Mouse (Mus musculus) MEL (cell line): ENCODE results near the gene Iqcj. TPM values are rescaled to one million over a fixed set of nuclear protein-coding genes. Genes with fewer than 3 reads are reported as not detected.

Experiments
- DNase-seq: peaks from one replicate; pipeline ENCODE4 v3.0.0; 2011; ENCODE audit warnings: low read depth, low spot score
- H3K27ac ChIP-seq: 2 replicates; pipeline ENCODE4 v1.5.1; 2012; ENCODE audit warnings: low read depth, mild to moderate bottlenecking, control low read depth, low read length, moderate library complexity; ENCODE audit not compliant: control insufficient read depth
- H3K27me3 ChIP-seq, 2 experiments: fragments of 150-350 bp in 1 of 2; sonication (generic) in 1 of 2; 2 replicates each; pipeline ENCODE4 v1.6.1; 2012; ENCODE audit warnings: low read length in 2 of 2, mild to moderate bottlenecking in 2 of 2, improper control_type of control experiment in 1 of 2, moderate library complexity in 1 of 2; ENCODE audit not compliant: insufficient read depth in 2 of 2, control insufficient read depth in 1 of 2
- H3K36me3 ChIP-seq, 2 experiments: 2 replicates each; pipeline ENCODE4 v1.6.1; 2012 to 2014; ENCODE audit warnings: low read length in 2 of 2, improper control_type of control experiment in 1 of 2, inconsistent platforms in 1 of 2, mild to moderate bottlenecking in 1 of 2; ENCODE audit not compliant: insufficient read depth in 2 of 2, control insufficient read depth in 1 of 2
- H3K4me1 ChIP-seq, 2 experiments: fragments of 150-350 bp in 1 of 2; sonication (generic) in 1 of 2; 2 replicates each; pipeline ENCODE4 v1.6.1; 2012; ENCODE audit warnings: low read length in 2 of 2, improper control_type of control experiment in 1 of 2, mild to moderate bottlenecking in 1 of 2; ENCODE audit not compliant: insufficient read depth in 2 of 2, control insufficient read depth in 1 of 2
- H3K4me3 ChIP-seq, 2 experiments: fragments of 150-350 bp in 1 of 2; sonication (generic) in 1 of 2; 2 replicates each; pipeline ENCODE4 v1.5.1; 2012; ENCODE audit warnings: low read depth in 2 of 2, low read length in 2 of 2, mild to moderate bottlenecking in 2 of 2, moderate library complexity in 2 of 2, control low read depth in 1 of 2, improper control_type of control experiment in 1 of 2; ENCODE audit not compliant: control insufficient read depth in 1 of 2, insufficient read depth in 1 of 2
- H3K79me2 ChIP-seq: 2 replicates; pipeline ENCODE4 v1.6.1; 2012; ENCODE audit warnings: mild to moderate bottlenecking, low read length, moderate library complexity; ENCODE audit not compliant: control insufficient read depth, poor library complexity, insufficient read depth
- H3K9ac ChIP-seq: 2 replicates; pipeline ENCODE4 v1.6.1; 2012; ENCODE audit warnings: low read depth, mild to moderate bottlenecking, control low read depth, low read length, moderate library complexity; ENCODE audit not compliant: control insufficient read depth, poor library complexity, severe bottlenecking
- H3K9me3 ChIP-seq: fragments of 150-350 bp; sonication (generic); replicated peaks from 2 replicates; pipeline ENCODE4 v1.6.1; 2012; ENCODE audit warnings: mild to moderate bottlenecking, low read length, improper control_type of control experiment, moderate library complexity; ENCODE audit not compliant: insufficient read depth
- BHLHE40 ChIP-seq: IDR thresholded peaks from 2 replicates; pipeline ENCODE4 v1.6.1; 2012; ENCODE audit warnings: low read depth, mild to moderate bottlenecking, inconsistent platforms, low read length, improper control_type of control experiment, borderline replicate concordance
- CHD1 ChIP-seq: IDR thresholded peaks from 2 replicates; pipeline ENCODE4 v1.6.1; 2012; ENCODE audit warnings: low read depth, mild to moderate bottlenecking, inconsistent platforms, low read length, improper control_type of control experiment
- CHD2 ChIP-seq: IDR thresholded peaks from 2 replicates; pipeline ENCODE4 v1.6.1; 2011; ENCODE audit warnings: low read length, improper control_type of control experiment
- CTCF ChIP-seq, 3 experiments: IDR thresholded peaks in 2 of 3; conservative IDR thresholded peaks in 1 of 3; 2 replicates each; pipeline ENCODE4 v1.5.1; 2011 to 2012; ENCODE audit warnings: low read length in 3 of 3, low read depth in 2 of 3, mild to moderate bottlenecking in 2 of 3, improper control_type of control experiment in 1 of 3, inconsistent platforms in 1 of 3, mixed read lengths in 1 of 3, moderate library complexity in 1 of 3; ENCODE audit not compliant: control insufficient read depth in 1 of 3, insufficient read depth in 1 of 3, poor library complexity in 1 of 3, severe bottlenecking in 1 of 3
- E2F4 ChIP-seq: IDR thresholded peaks from 2 replicates; pipeline ENCODE4 v1.6.1; 2011; ENCODE audit warnings: low read depth, low read length, improper control_type of control experiment, borderline replicate concordance
- ELF1 ChIP-seq: IDR thresholded peaks from 2 replicates; pipeline ENCODE4 v1.6.1; 2014; ENCODE audit warnings: low read depth, mild to moderate bottlenecking, inconsistent platforms, low read length, improper control_type of control experiment, moderate library complexity
- EP300 ChIP-seq, 2 experiments: IDR thresholded peaks; 2 replicates each; pipeline ENCODE4 v1.6.1; 2011; ENCODE audit warnings: improper control_type of control experiment in 2 of 2, low read length in 2 of 2, low read depth in 1 of 2, mild to moderate bottlenecking in 1 of 2
- GABPA ChIP-seq: IDR thresholded peaks from 2 replicates; pipeline ENCODE4 v1.6.1; 2012; ENCODE audit warnings: low read depth, mild to moderate bottlenecking, inconsistent platforms, low read length, improper control_type of control experiment, moderate library complexity
- GATA1 ChIP-seq: IDR thresholded peaks from 2 replicates; pipeline ENCODE4 v1.6.1; 2011; ENCODE audit warnings: low read depth, low read length, improper control_type of control experiment
- HCFC1 ChIP-seq: IDR thresholded peaks from 2 replicates; pipeline ENCODE4 v1.6.1; 2012; ENCODE audit warnings: low read depth, mild to moderate bottlenecking, inconsistent platforms, low read length, improper control_type of control experiment, moderate library complexity
- KAT2A ChIP-seq: conservative IDR thresholded peaks from 2 replicates; pipeline ENCODE4 v1.6.1; 2012; ENCODE audit warnings: low read depth, low read length, improper control_type of control experiment, inconsistent platforms
- MEF2A ChIP-seq: IDR thresholded peaks from 2 replicates; pipeline ENCODE4 v1.6.1; 2014; ENCODE audit warnings: low read depth, mild to moderate bottlenecking, inconsistent platforms, low read length, improper control_type of control experiment; ENCODE audit not compliant: poor library complexity, insufficient replicate concordance, severe bottlenecking; ENCODE audit errors: extremely low read depth
- MYB ChIP-seq: IDR thresholded peaks from 2 replicates; pipeline ENCODE4 v1.6.1; 2011; ENCODE audit warnings: mild to moderate bottlenecking, low read depth, low read length, improper control_type of control experiment
- NELFE ChIP-seq: IDR thresholded peaks from 2 replicates; pipeline ENCODE4 v1.6.1; 2011; ENCODE audit warnings: low read depth, low read length, improper control_type of control experiment
- POLR2A ChIP-seq, 2 experiments: IDR thresholded peaks; 2 replicates each; pipeline ENCODE4 v1.6.1; 2011 to 2012; ENCODE audit warnings: low read length in 2 of 2, mild to moderate bottlenecking in 2 of 2, control low read depth in 1 of 2, improper control_type of control experiment in 1 of 2, low read depth in 1 of 2, moderate library complexity in 1 of 2; ENCODE audit not compliant: control insufficient read depth in 1 of 2, insufficient read depth in 1 of 2, poor library complexity in 1 of 2
- POLR2AphosphoS2 ChIP-seq: IDR thresholded peaks from 2 replicates; pipeline ENCODE4 v1.6.1; 2011; ENCODE audit warnings: low read length, improper control_type of control experiment
- RCOR1 ChIP-seq: IDR thresholded peaks from 2 replicates; pipeline ENCODE4 v1.6.1; 2012; ENCODE audit warnings: low read depth, mild to moderate bottlenecking, inconsistent platforms, low read length, improper control_type of control experiment
- SIN3A ChIP-seq: IDR thresholded peaks from 2 replicates; pipeline ENCODE4 v1.6.1; 2012; ENCODE audit warnings: low read length, improper control_type of control experiment, inconsistent platforms
- SMC3 ChIP-seq: IDR thresholded peaks from 2 replicates; pipeline ENCODE4 v1.6.1; 2011; ENCODE audit warnings: low read depth, low read length, improper control_type of control experiment
- TBP ChIP-seq: IDR thresholded peaks from 2 replicates; pipeline ENCODE4 v1.8.0; 2011; ENCODE audit warnings: low read depth, low read length, improper control_type of control experiment
- TCF12 ChIP-seq: IDR thresholded peaks from 2 replicates; pipeline ENCODE4 v1.6.1; 2014; ENCODE audit warnings: low read depth, mild to moderate bottlenecking, inconsistent platforms, low read length, improper control_type of control experiment, moderate library complexity
- UBTF ChIP-seq: IDR thresholded peaks from 2 replicates; pipeline ENCODE4 v1.6.1; 2012; ENCODE audit warnings: low read depth, mild to moderate bottlenecking, inconsistent platforms, low read length, improper control_type of control experiment, moderate library complexity, borderline replicate concordance; ENCODE audit not compliant: insufficient read depth
- ZC3H11A ChIP-seq: IDR thresholded peaks from 2 replicates; pipeline ENCODE4 v1.6.1; 2012; ENCODE audit warnings: low read depth, mild to moderate bottlenecking, inconsistent platforms, low read length, improper control_type of control experiment
- ZKSCAN1 ChIP-seq: IDR thresholded peaks from 2 replicates; pipeline ENCODE4 v1.6.1; 2012; ENCODE audit warnings: low read depth, mild to moderate bottlenecking, inconsistent platforms, low read length, improper control_type of control experiment, moderate library complexity
- ZMIZ1 ChIP-seq: IDR thresholded peaks from 2 replicates; pipeline ENCODE4 v1.6.1; 2012; ENCODE audit warnings: low read depth, mild to moderate bottlenecking, inconsistent platforms, low read length, improper control_type of control experiment, moderate library complexity
- ZNF384 ChIP-seq: IDR thresholded peaks from 2 replicates; pipeline ENCODE4 v1.6.1; 2012; ENCODE audit warnings: low read depth, mild to moderate bottlenecking, inconsistent platforms, low read length, improper control_type of control experiment
- polyA plus RNA-seq, 2 experiments: library from polyadenylated mRNA; stranded (reverse) in 1 of 2; unstranded in 1 of 2; fragments of >175 nt in 1 of 2; fragments of >200 nt in 1 of 2; gene quantifications; 2 replicates each; pipeline versions ENCODE4 v1.2.1 to v1.2.4; 2012; ENCODE audit warnings: low replicate concordance in 2 of 2, low read depth in 1 of 2; ENCODE audit not compliant: insufficient read length in 2 of 2, insufficient read depth in 1 of 2, missing spikeins in 1 of 2
- total RNA-seq: library from RNA; depleted of rRNA; stranded (reverse); fragments of 300-350 nt; gene quantifications from 2 replicates; pipeline ENCODE4 v1.2.3, GENCODE M21; 2012

The Iqcj gene
- total and polyA plus RNA-seq, 3 experiments: not detected

GRCm38 (mm10) chr3:68015786-68016185 lies 123.8 kb downstream of the Iqcj start:
- no peaks in the 10 kb centered on the region for H3K4me1 ChIP-seq
- H3K36me3 ChIP-seq: no peaks in the 10 kb centered on the region
- TF ChIP-seq ZMIZ1 (no peak), TBP (no peak), RCOR1 (no peak), ZNF384 (no peak), E2F4 (no peak), UBTF (no peak), ZC3H11A (no peak), CHD1 (no peak), HCFC1 (no peak)
- no peaks in the 10 kb centered on the region for H3K79me2 ChIP-seq
- H3K27ac ChIP-seq: no peak overlapping the region
- no peaks in the 10 kb centered on the region for H3K9me3 ChIP-seq
- no peak for DNase-seq
- H3K9ac ChIP-seq: no peak overlapping the region
- H3K27me3 ChIP-seq: no peaks in the 10 kb centered on the region
- no peak overlapping the region for H3K4me3 ChIP-seq

GRCm38 (mm10) chr3:68019401-68019800 lies 127.4 kb downstream of the Iqcj start:
- H3K27me3 ChIP-seq: no peaks in the 10 kb centered on the region
- no peak overlapping the region for H3K4me3 ChIP-seq
- no peaks in the 10 kb centered on the region for H3K9me3 ChIP-seq
- no peaks in the 10 kb centered on the region for H3K4me1 ChIP-seq
- no peaks in the 10 kb centered on the region for H3K36me3 ChIP-seq
- H3K9ac ChIP-seq: no peak overlapping the region
- H3K27ac ChIP-seq: no peak overlapping the region
- no peak for DNase-seq
- TF ChIP-seq MEF2A (no peak), POLR2A (IDR thresholded peaks at IDR 0.05; ENCODE audit: control insufficient read depth in 1 of 2, insufficient read depth in 1 of 2, low read depth in 1 of 2, low read length in 2 of 2, poor library complexity in 1 of 2) (no peak)
- H3K79me2 ChIP-seq: no peaks in the 10 kb centered on the region

GRCm38 (mm10) chr3:68036097-68036496 lies 144.1 kb downstream of the Iqcj start:
- no peaks in the 10 kb centered on the region for H3K27me3 ChIP-seq
- no peaks in the 10 kb centered on the region for H3K36me3 ChIP-seq
- TF ChIP-seq EP300 (IDR thresholded peaks at IDR 0.05; ENCODE audit: low read depth in 1 of 2, low read length in 2 of 2) (no peak), POLR2AphosphoS2 (no peak), CTCF (IDR thresholded peaks at IDR 0.05 in 2 of 3, conservative IDR thresholded peaks at IDR 0.05 in 1 of 3; ENCODE audit: control insufficient read depth in 1 of 3, insufficient read depth in 1 of 3, low read depth in 2 of 3, low read length in 3 of 3, poor library complexity in 1 of 3, severe bottlenecking in 1 of 3) (no peak), GATA1 (no peak), HCFC1 (no peak), ZC3H11A (no peak), CHD1 (no peak), TCF12 (no peak), NELFE (no peak), SIN3A (no peak), ELF1 (no peak), KAT2A (no peak), CHD2 (no peak), SMC3 (no peak), E2F4 (no peak), ZMIZ1 (no peak), GABPA (no peak), BHLHE40 (no peak), MYB (no peak), ZKSCAN1 (no peak)
- TF ChIP-seq, all 39 proteins: peak for 0
- H3K9me3 ChIP-seq: no peaks in the 10 kb centered on the region
- no peak overlapping the region for H3K27ac ChIP-seq
- H3K9ac ChIP-seq: no peak overlapping the region
- H3K4me3 ChIP-seq: no peak overlapping the region
- no peaks in the 10 kb centered on the region for H3K4me1 ChIP-seq
- no peak for DNase-seq
- H3K79me2 ChIP-seq: no peaks in the 10 kb centered on the region
